Mouse (Mus musculus) small intestine, adult 2 months (tissue): ENCODE data around the gene Sez6l.

ENCODE experiments used
- CTCF ChIP-seq: fragments of 200-500 bp; IDR thresholded peaks from 2 replicates; pipeline ENCODE4 v1.5.1; 2012; ENCODE audit warnings: low read depth, mild to moderate bottlenecking, control low read depth, inconsistent platforms, low read length, moderate library complexity, mixed read lengths; ENCODE audit not compliant: insufficient replicate concordance, insufficient read length; ENCODE audit errors: extremely low read depth
- POLR2A ChIP-seq: fragments of 200-500 bp; IDR thresholded peaks from 2 replicates; pipeline ENCODE4 v1.6.1; 2012; ENCODE audit warnings: low read depth, mild to moderate bottlenecking, control low read depth, inconsistent platforms, low read length, moderate library complexity

GRCm38 (mm10) chr5:112369326-112369725 lies 207.7 kb downstream of the Sez6l start:
- no peak for TF ChIP-seq CTCF
- TF ChIP-seq POLR2A = no peak
